Mouse (Mus musculus) thymus, adult 2 months (tissue): ENCODE results near the gene Myh6.

Experiments
- CTCF ChIP-seq: fragments of 200-500 bp; IDR thresholded peaks from 2 replicates; pipeline ENCODE4 v1.5.1; 2012; ENCODE audit warnings: mild to moderate bottlenecking, control low read depth, low read length, moderate library complexity, borderline replicate concordance; ENCODE audit not compliant: control insufficient read depth, poor library complexity, insufficient read depth; ENCODE audit errors: extremely low read depth
- POLR2A ChIP-seq: fragments of 200-500 bp; IDR thresholded peaks from 2 replicates; pipeline ENCODE4 v1.6.1; 2012; ENCODE audit warnings: mild to moderate bottlenecking, low read length, control low read depth, moderate library complexity; ENCODE audit not compliant: control insufficient read depth, poor library complexity, insufficient read depth; ENCODE audit errors: extremely low read depth

DNA sequence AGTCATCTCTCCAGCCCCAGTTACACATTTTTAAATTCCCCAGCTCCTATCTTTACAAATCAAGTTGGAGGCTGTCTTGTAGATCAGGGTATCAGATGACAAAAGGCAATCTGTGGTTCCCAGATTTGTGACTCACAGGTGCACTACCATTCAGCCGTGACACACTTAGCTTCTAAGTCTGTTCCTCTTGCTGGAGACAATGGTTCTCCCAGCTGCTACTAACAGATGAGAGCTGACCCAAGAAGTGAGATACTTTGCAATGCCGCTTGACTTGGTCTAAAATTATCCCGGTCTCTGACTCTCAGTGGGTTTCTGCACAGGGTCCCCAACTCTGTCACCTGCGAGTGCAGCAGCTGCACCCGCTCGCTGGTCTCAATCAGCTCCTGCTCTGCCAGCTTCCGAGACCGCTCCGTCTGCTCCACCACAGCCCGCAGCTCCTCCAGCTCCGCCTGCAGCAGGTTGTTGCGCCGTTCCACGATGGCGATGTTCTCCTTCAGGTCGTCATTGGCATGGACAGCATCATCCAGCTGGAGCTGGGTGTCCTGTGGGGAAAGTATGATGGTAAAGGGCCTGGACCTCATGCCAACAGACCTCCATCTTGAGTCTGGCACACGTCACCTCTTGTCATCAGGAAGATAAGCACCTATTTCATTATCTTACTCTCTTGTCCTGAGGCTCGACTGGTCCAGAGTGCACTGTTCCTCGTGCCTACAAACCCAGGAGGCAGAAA, 20.6 kb downstream of the Myh6 start:
- no peak for TF ChIP-seq CTCF
- TF ChIP-seq POLR2A: no peak
